10 mouse cellular contexts compared by ENCODE assay signal in genomic region chr1:59739577-59740354, GRCm38 (mm10). TPM values are rescaled to one million over a fixed set of nuclear protein-coding genes. Genes with fewer than 3 reads are reported as not detected.
A peak's percentile ranks its signal among the peaks of the same experiment; 100 is the strongest.
DNase-seq lines count a peak whose midpoint lies in the region.
"Had no signal": no experiment of that assay in that cellular context is flagged by ENCODE, and none has a peak within 500 bp of the region (broad histone marks: within the 10 kb centered on the region; RNA-seq: fewer than 3 reads in every experiment).

No protein-coding gene starts in this region.

- DNase-seq in adrenal gland, postnatal 14 days: peak; percentile 24
- DNase-seq in adrenal gland, adult 8-10 months: no peak
- DNase-seq in heart, adult 9 months (ENCODE audit: low spot score in 2 of 2): peak; percentile 21 to 36
- DNase-seq in liver: peak; percentile 55
- peak; percentile 74 for DNase-seq in lung, postnatal 36 days
- no peak for DNase-seq in T-cell, adult 2 months (ENCODE audit: low spot score)
- DNase-seq in cerebellum, adult 18-20 months: no peak
- no peak for DNase-seq in layer of hippocampus, postnatal 14 days (ENCODE audit: low spot score in 2 of 2)
- DNase-seq: kidney, postnatal 25 days; right cerebral cortex, postnatal 4 days had no signal

RNA-seq across cellular contexts. Expression of gene Bmpr2, which starts 23.4 kb away (rescaled TPM):
- total RNA-seq in adrenal gland, postnatal 14 days (2021): 62.0 and 64.6 TPM in 2 replicates
- total RNA-seq in adrenal gland, adult 8-10 months (2022): 10 to 100 TPM; 64.0 to 68.1 (median 66.2) TPM
- 100 to 1,000 TPM in 1 of 2 experiments, 10 to 100 TPM in 1; 94.2 to 102 TPM for total RNA-seq in layer of hippocampus, postnatal 14 days (2021)

RNA-seq across cellular contexts. Expression of gene Nop58, which starts 55.0 kb away (rescaled TPM):
- total RNA-seq in adrenal gland, postnatal 14 days (2021): 136 and 137 TPM in 2 replicates
- 10 to 100 TPM; 78.0 to 99.9 (median 83.9) TPM for total RNA-seq in adrenal gland, adult 8-10 months (2022)
- total RNA-seq in layer of hippocampus, postnatal 14 days (2021): 10 to 100 TPM; 64.1 to 68.6 TPM

Comparison
In these comparisons a context has a peak if more than half of its experiments do, and no peak if none do; other contexts are left out.
1. DNase-seq: peak in adrenal gland, postnatal 14 days (single experiment), heart, adult 9 months (2 of 2), liver (single experiment) and lung, postnatal 36 days (single experiment); none in adrenal gland, adult 8-10 months (single experiment), T-cell, adult 2 months (single experiment), cerebellum, adult 18-20 months (0 of 2) and layer of hippocampus, postnatal 14 days (0 of 2).